ENCODE assay signal across 15 mouse cellular contexts in genomic region chr13:44046436-44046835, GRCm38 (mm10).
A peak's percentile ranks its signal among the peaks of the same experiment; 100 is the strongest.
DNase-seq lines count a peak whose midpoint lies in the region; ATAC-seq and TF ChIP-seq lines count a peak whose summit lies in the region.
"Had no signal": no experiment of that assay in that cellular context is flagged by ENCODE, and none has a peak within 500 bp of the region (broad histone marks: within the 10 kb centered on the region; RNA-seq: fewer than 3 reads in every experiment).

No protein-coding gene starts in this region.

- no peak for TF ChIP-seq CTCF in kidney, postnatal 0 days (IDR thresholded peaks at IDR 0.05; ENCODE audit: low read depth)

- no peak overlapping the region for H3K4me3 ChIP-seq in heart, embryonic 12.5 days
- no peak overlapping the region for H3K4me3 ChIP-seq in kidney, postnatal 0 days (replicated peaks; ENCODE audit: low read depth, low read length)
- H3K4me3 ChIP-seq: liver, embryonic 12.5 days; myocyte had no signal

- H3K9ac ChIP-seq in heart, embryonic 12.5 days, result no peak overlapping the region
- H3K9ac ChIP-seq in kidney, postnatal 0 days (ENCODE audit: low read depth, low read length), result no peak overlapping the region
- H3K9ac ChIP-seq: liver, embryonic 12.5 days had no signal

- intact Hi-C loops in left cerebral cortex, postnatal 4 days (cut with DNase I), result no loop called here

- no peaks in the 10 kb centered on the region for H3K9me3 ChIP-seq in heart, embryonic 12.5 days (replicated peaks)
- no peaks in the 10 kb centered on the region for H3K9me3 ChIP-seq in kidney, postnatal 0 days (replicated peaks; ENCODE audit: low read length)
- H3K9me3 ChIP-seq: liver, embryonic 12.5 days had no signal

- peaks cover 20% of the 10 kb centered on the region for H3K4me1 ChIP-seq in heart, embryonic 12.5 days (replicated peaks)
- no peaks in the 10 kb centered on the region for H3K4me1 ChIP-seq in kidney, postnatal 0 days (replicated peaks; ENCODE audit: insufficient read depth, low read length)
- H3K4me1 ChIP-seq: liver, embryonic 12.5 days had no signal

- no peak overlapping the region for H3K4me2 ChIP-seq in heart, embryonic 12.5 days
- H3K4me2 ChIP-seq in kidney, postnatal 0 days (ENCODE audit: low read length), result no peak overlapping the region
- H3K4me2 ChIP-seq: liver, embryonic 12.5 days had no signal

- ATAC-seq in heart, embryonic 12.5 days (ENCODE audit: insufficient number of reproducible peaks, low FRiP score), result peak; percentile 45
- no peak for ATAC-seq in kidney, postnatal 0 days (replicated peaks; ENCODE audit: low FRiP score, low read depth)
- ATAC-seq: inflammation-experienced regulatory T-cells, adult 6 months; liver, embryonic 12.5 days; Patski had no signal

- peak; percentile 18 for DNase-seq in adrenal gland, adult 8-10 months
- no peak for DNase-seq in adrenal gland, postnatal 10 days
- DNase-seq in kidney, adult 11 months, result peak; percentile 68
- DNase-seq in kidney, adult 18-20 months, result no peak
- peak; percentile 78 for DNase-seq in kidney, postnatal 0 days (ENCODE audit: low spot score)
- no peak for DNase-seq in left cerebral cortex, postnatal 4 days
- DNase-seq in ovary, adult 18-20 months (ENCODE audit: low spot score), result no peak
- DNase-seq: cerebellum, adult 9-11 months; layer of hippocampus, adult 9-11 months; right cerebral cortex, postnatal 25 days had no signal

- no peaks in the 10 kb centered on the region for H3K27me3 ChIP-seq in heart, embryonic 12.5 days (replicated peaks)
- no peaks in the 10 kb centered on the region for H3K27me3 ChIP-seq in kidney, postnatal 0 days (ENCODE audit: insufficient read depth, low read length)
- H3K27me3 ChIP-seq: liver, embryonic 12.5 days; Patski had no signal

- no peaks in the 10 kb centered on the region for H3K36me3 ChIP-seq in heart, embryonic 12.5 days
- H3K36me3 ChIP-seq in kidney, postnatal 0 days (ENCODE audit: insufficient read depth, low read length), result no peaks in the 10 kb centered on the region
- H3K36me3 ChIP-seq: liver, embryonic 12.5 days had no signal

- H3K27ac ChIP-seq in heart, embryonic 12.5 days (ENCODE audit: poor library complexity, severe bottlenecking), result no peak overlapping the region
- H3K27ac ChIP-seq in kidney, postnatal 0 days, result no peak overlapping the region
- H3K27ac ChIP-seq: liver, embryonic 12.5 days had no signal

- WGBS in heart, embryonic 12.5 days, result 24% methylated on average over 2 of the region's 2 CpGs
- 23% methylated on average over 2 of the region's 2 CpGs for WGBS in kidney, postnatal 0 days

Comparison
In these comparisons a context has a peak if more than half of its experiments do, and no peak if none do; other contexts are left out.
1. DNase-seq: peak in adrenal gland, adult 8-10 months (single experiment), kidney, adult 11 months (single experiment) and kidney, postnatal 0 days (single experiment); none in adrenal gland, postnatal 10 days (single experiment), kidney, adult 18-20 months (single experiment), left cerebral cortex, postnatal 4 days (single experiment) and ovary, adult 18-20 months (single experiment).